ENCODE assay signal across 8 mouse cellular contexts in genomic region chr2:166151510-166152473, GRCm38 (mm10). TPM values are rescaled to one million over a fixed set of nuclear protein-coding genes. Genes with fewer than 3 reads are reported as not detected.
DNase-seq lines count a peak whose midpoint lies in the region; ATAC-seq and TF ChIP-seq lines count a peak whose summit lies in the region.

No protein-coding gene starts in this region.

- peak overlapping the region; percentile 34 for H3K4me2 ChIP-seq in forebrain, postnatal 0 days (ENCODE audit: low read depth)
- H3K4me2 ChIP-seq in heart, postnatal 0 days (ENCODE audit: low read depth, low read length) = no peak overlapping the region
- peak overlapping the region; percentile 52 for H3K4me2 ChIP-seq in stomach, embryonic 14.5 days (replicated peaks; ENCODE audit: low read depth, low read length)

- no peak for TF ChIP-seq CTCF in ES-Bruce4 (IDR thresholded peaks at IDR 0.05; ENCODE audit: low read depth, low read length)
- peak; percentile 57 for TF ChIP-seq CTCF in forebrain, postnatal 0 days (IDR thresholded peaks at IDR 0.05; ENCODE audit: low read depth)
- peak; percentile 32; the same call in 1 of the 2 replicates for TF ChIP-seq CTCF in heart, postnatal 0 days (IDR thresholded peaks at IDR 0.05; ENCODE audit: low read depth)

- TF ChIP-seq POLR2A in ES-Bruce4 (IDR thresholded peaks at IDR 0.05; ENCODE audit: insufficient read depth, low read length) = no peak

- no peak overlapping the region for H3K4me3 ChIP-seq in ES-Bruce4 (ENCODE audit: low read depth, low read length)
- H3K4me3 ChIP-seq in forebrain, postnatal 0 days (ENCODE audit: low read depth, low read length) = no peak overlapping the region
- no peak overlapping the region for H3K4me3 ChIP-seq in heart, postnatal 0 days (ENCODE audit: low read depth, low read length)
- H3K4me3 ChIP-seq in stomach, embryonic 14.5 days (ENCODE audit: low read depth, low read length) = peak overlapping the region; percentile 7

- 12% methylated on average over 19 of the region's 19 CpGs for WGBS in forebrain, postnatal 0 days
- 46% methylated on average over 19 of the region's 19 CpGs for WGBS in heart, postnatal 0 days
- WGBS in stomach, embryonic 14.5 days = 51% methylated on average over 19 of the region's 19 CpGs

- H3K27me3 ChIP-seq in ES-Bruce4 (ENCODE audit: control insufficient read depth, insufficient read depth, low read length, poor library complexity, severe bottlenecking) = no peaks in the 10 kb centered on the region
- H3K27me3 ChIP-seq in forebrain, postnatal 0 days (ENCODE audit: insufficient read depth, low read length) = peaks cover 8% of the 10 kb centered on the region
- no peaks in the 10 kb centered on the region for H3K27me3 ChIP-seq in heart, postnatal 0 days (ENCODE audit: control insufficient read depth, insufficient read depth, low read length)
- no peaks in the 10 kb centered on the region for H3K27me3 ChIP-seq in stomach, embryonic 14.5 days (ENCODE audit: control insufficient read depth, insufficient read depth, low read length)

- peak; percentile 68 for ATAC-seq in forebrain, postnatal 0 days
- ATAC-seq in heart, postnatal 0 days (ENCODE audit: insufficient read depth, low read depth) = no peak
- no peak for ATAC-seq in stomach, embryonic 14.5 days (ENCODE audit: insufficient number of reproducible peaks, insufficient read depth, low FRiP score, low read depth)
- no peak for ATAC-seq in CD4-positive, CD25-positive, alpha-beta regulatory T cell, adult 4 months

- H3K36me3 ChIP-seq in ES-Bruce4 (ENCODE audit: control insufficient read depth, insufficient read depth, low read length, poor library complexity, severe bottlenecking) = no peaks in the 10 kb centered on the region
- no peaks in the 10 kb centered on the region for H3K36me3 ChIP-seq in forebrain, postnatal 0 days (ENCODE audit: insufficient read depth)
- no peaks in the 10 kb centered on the region for H3K36me3 ChIP-seq in heart, postnatal 0 days (replicated peaks; ENCODE audit: control insufficient read depth, insufficient read depth, low read length)
- H3K36me3 ChIP-seq in stomach, embryonic 14.5 days (ENCODE audit: control insufficient read depth, insufficient read depth, low read length) = no peaks in the 10 kb centered on the region

- DNase-seq in cerebellum, adult 11-12 months = peak; percentile 18
- peak; percentile 79 for DNase-seq in forebrain, postnatal 0 days
- DNase-seq in heart, postnatal 0 days (ENCODE audit: low spot score) = peak; percentile 77
- peak; percentile 86 to 89 for DNase-seq in layer of hippocampus, postnatal 14 days (ENCODE audit: low spot score in 2 of 2)
- peak; percentile 79 for DNase-seq in lung, postnatal 36 days

- peaks cover 19% of the 10 kb centered on the region for H3K4me1 ChIP-seq in ES-Bruce4 (ENCODE audit: control insufficient read depth, insufficient read depth, low read length)
- H3K4me1 ChIP-seq in forebrain, postnatal 0 days (ENCODE audit: insufficient read depth) = peaks cover 25% of the 10 kb centered on the region
- H3K4me1 ChIP-seq in heart, postnatal 0 days (ENCODE audit: control insufficient read depth, insufficient read depth) = peaks cover 67% of the 10 kb centered on the region
- peaks cover 65% of the 10 kb centered on the region for H3K4me1 ChIP-seq in stomach, embryonic 14.5 days (ENCODE audit: control insufficient read depth, insufficient read depth, low read length)

- H3K9me3 ChIP-seq in ES-Bruce4 (replicated peaks; ENCODE audit: control insufficient read depth, insufficient read depth, low read length, poor library complexity, severe bottlenecking) = no peaks in the 10 kb centered on the region
- no peaks in the 10 kb centered on the region for H3K9me3 ChIP-seq in forebrain, postnatal 0 days (ENCODE audit: low read length)
- H3K9me3 ChIP-seq in heart, postnatal 0 days (replicated peaks; ENCODE audit: control insufficient read depth, low read length) = no peaks in the 10 kb centered on the region
- no peaks in the 10 kb centered on the region for H3K9me3 ChIP-seq in stomach, embryonic 14.5 days (ENCODE audit: control insufficient read depth, low read depth, low read length)

- H3K9ac ChIP-seq in ES-Bruce4 (ENCODE audit: low read depth, poor library complexity, severe bottlenecking) = peak overlapping the region; percentile 19; the same call in 1 of the 2 replicates
- H3K9ac ChIP-seq in forebrain, postnatal 0 days = no peak overlapping the region
- H3K9ac ChIP-seq in heart, postnatal 0 days (replicated peaks; ENCODE audit: low read depth, low read length) = no peak overlapping the region
- no peak overlapping the region for H3K9ac ChIP-seq in stomach, embryonic 14.5 days (replicated peaks; ENCODE audit: low read depth, low read length)

- no peak overlapping the region for H3K27ac ChIP-seq in ES-Bruce4 (ENCODE audit: insufficient read depth, low read length)
- H3K27ac ChIP-seq in forebrain, postnatal 0 days (ENCODE audit: low read depth, low read length) = no peak overlapping the region
- H3K27ac ChIP-seq in heart, postnatal 0 days (ENCODE audit: low read depth) = peak overlapping the region; percentile 28; the same call in 1 of the 2 replicates
- H3K27ac ChIP-seq in stomach, embryonic 14.5 days (ENCODE audit: low read length) = peak overlapping the region; percentile 48; the same call in 1 of the 2 replicates

- TF ChIP-seq EP300 in ES-Bruce4 (IDR thresholded peaks at IDR 0.05; ENCODE audit: insufficient read depth, low read depth, low read length) = no peak
- no peak for TF ChIP-seq EP300 in heart, postnatal 0 days (IDR thresholded peaks at IDR 0.05; ENCODE audit: low read depth)

RNA-seq across cellular contexts. Expression of gene Sulf2, which starts 3.7 kb away (rescaled TPM):
- 116 and 119 TPM in 2 replicates for polyA plus RNA-seq in ES-Bruce4 (2011; ENCODE audit: insufficient read depth, insufficient read length, low read depth, missing spikeins)
- total RNA-seq in forebrain, postnatal 0 days (2014; rRNA removed) = 65.6 and 95.6 TPM in 2 replicates
- 54.4 and 67.5 TPM in 2 replicates for polyA plus RNA-seq in forebrain, postnatal 0 days (2015; fragmentation: Nextera tagmentation; extraction: Ambion mirVana)
- 86.5 and 94.0 TPM in 2 replicates for total RNA-seq in heart, postnatal 0 days (2014; rRNA removed; ENCODE audit: low replicate concordance)
- polyA plus RNA-seq in heart, postnatal 0 days (2015; fragmentation: Nextera tagmentation; extraction: Ambion mirVana) = 51.9 and 54.8 TPM in 2 replicates
- 100 to 1,000 TPM; 198 to 202 TPM for total RNA-seq in layer of hippocampus, postnatal 14 days (2021)
- 233 and 235 TPM in 2 replicates for polyA plus RNA-seq in stomach, embryonic 14.5 days (2014; fragmentation: Nextera tagmentation; extraction: Ambion mirVana)
- 1 to 10 TPM; 2.5 to 5.6 TPM for polyA plus RNA-seq in CD4-positive, CD25-positive, alpha-beta regulatory T cell, adult 4 months (2017; shearing (Covaris generic))

Comparison
In these comparisons a context has a peak if more than half of its experiments do, and no peak if none do; other contexts are left out.
1. H3K27ac ChIP-seq: peak in heart, postnatal 0 days (single experiment) and stomach, embryonic 14.5 days (single experiment); none in ES-Bruce4 (single experiment) and forebrain, postnatal 0 days (single experiment).
2. DNase-seq: peak in every context shown above with its lines; median percentile 88 in layer of hippocampus, postnatal 14 days; 79 in forebrain, postnatal 0 days; 79 in lung, postnatal 36 days; 77 in heart, postnatal 0 days; 18 in cerebellum, adult 11-12 months.